7 mouse cellular contexts compared by ENCODE assay signal in genomic region chr8:115249688-115250366, GRCm38 (mm10).
DNase-seq lines count a peak whose midpoint lies in the region; ATAC-seq and TF ChIP-seq lines count a peak whose summit lies in the region.

No protein-coding gene starts in this region.

- H3K27ac ChIP-seq in lung, embryonic 14.5 days (ENCODE audit: low read depth): no peak overlapping the region
- no peak overlapping the region for H3K27ac ChIP-seq in intestine, postnatal 0 days (ENCODE audit: low read depth, low read length)

- DNase-seq in lung, embryonic 14.5 days: peak; percentile 41
- DNase-seq in lung, adult 2 months: no peak
- DNase-seq in gastrocnemius, postnatal 10 days: peak; percentile 31
- DNase-seq in lung, postnatal 36 days: peak; percentile 6
- no peak for DNase-seq in adipocyte (ENCODE audit: low spot score)

- H3K9ac ChIP-seq in lung, embryonic 14.5 days: no peak overlapping the region
- no peak overlapping the region for H3K9ac ChIP-seq in intestine, postnatal 0 days (ENCODE audit: low read depth, low read length)

- WGBS in lung, embryonic 14.5 days: 31% methylated on average over 22 of the region's 22 CpGs
- 50% methylated on average over 22 of the region's 22 CpGs for WGBS in lung, adult 2 months
- WGBS in intestine, postnatal 0 days: 45% methylated on average over 22 of the region's 22 CpGs

- no peak for TF ChIP-seq POLR2A in lung, adult 2 months (IDR thresholded peaks at IDR 0.05; ENCODE audit: borderline replicate concordance, extremely low read depth, low read depth, low read length)

- H3K36me3 ChIP-seq in lung, embryonic 14.5 days (ENCODE audit: insufficient read depth): no peaks in the 10 kb centered on the region
- no peaks in the 10 kb centered on the region for H3K36me3 ChIP-seq in intestine, postnatal 0 days (ENCODE audit: control insufficient read depth, insufficient read depth)

- no peak overlapping the region for H3K4me3 ChIP-seq in lung, embryonic 14.5 days (ENCODE audit: low read depth, low read length)
- H3K4me3 ChIP-seq in lung, adult 2 months (replicated peaks; ENCODE audit: extremely low read depth, low read depth, low read length): no peak overlapping the region
- H3K4me3 ChIP-seq in intestine, postnatal 0 days (ENCODE audit: low read depth, low read length): 0 out of 2 replicates have a peak overlapping the region, but pooled peaks have one; percentile 11

- no peak for ATAC-seq in lung, embryonic 14.5 days (ENCODE audit: insufficient read depth)
- no peak for ATAC-seq in intestine, postnatal 0 days
- ATAC-seq in megakaryocyte, adult 5-6 weeks (ENCODE audit: poor library complexity, severe bottlenecking): no peak

- H3K9me3 ChIP-seq in lung, embryonic 14.5 days (ENCODE audit: low read depth, low read length): no peaks in the 10 kb centered on the region
- 0 out of 2 replicates have a peak, but pooled peaks cover 3% of the 10 kb centered on the region for H3K9me3 ChIP-seq in intestine, postnatal 0 days (ENCODE audit: control insufficient read depth)

- H3K4me2 ChIP-seq in lung, embryonic 14.5 days: peak overlapping the region; percentile 48
- peak overlapping the region; percentile 35 for H3K4me2 ChIP-seq in intestine, postnatal 0 days (replicated peaks; ENCODE audit: low read depth)

- H3K27me3 ChIP-seq in lung, embryonic 14.5 days (ENCODE audit: insufficient read depth, low read length): no peaks in the 10 kb centered on the region
- H3K27me3 ChIP-seq in intestine, postnatal 0 days (replicated peaks; ENCODE audit: control insufficient read depth, insufficient read depth, low read length): no peaks in the 10 kb centered on the region

- TF ChIP-seq CTCF in lung, embryonic 14.5 days (IDR thresholded peaks at IDR 0.05; ENCODE audit: low read depth): no peak
- no peak for TF ChIP-seq CTCF in lung, adult 2 months (IDR thresholded peaks at IDR 0.05; ENCODE audit: insufficient read depth, low read length)
- no peak for TF ChIP-seq CTCF in intestine, postnatal 0 days (IDR thresholded peaks at IDR 0.05; ENCODE audit: low read depth)

- peaks cover 4% of the 10 kb centered on the region; the same call in 1 of the 2 replicates for H3K4me1 ChIP-seq in lung, embryonic 14.5 days (ENCODE audit: insufficient read depth)
- H3K4me1 ChIP-seq in lung, adult 2 months (ENCODE audit: control insufficient read depth, insufficient read depth, low read length): no peaks in the 10 kb centered on the region
- no peaks in the 10 kb centered on the region for H3K4me1 ChIP-seq in intestine, postnatal 0 days (replicated peaks; ENCODE audit: control insufficient read depth, insufficient read depth, low read length)

Comparison
In these comparisons a context has a peak if more than half of its experiments do, and no peak if none do; other contexts are left out.
1. DNase-seq: peak in lung, embryonic 14.5 days (single experiment), gastrocnemius, postnatal 10 days (single experiment) and lung, postnatal 36 days (single experiment); none in lung, adult 2 months (single experiment) and adipocyte (single experiment).